Mouse (Mus musculus) forebrain, postnatal 0 days (tissue): Measurements from ENCODE around the gene Taf1a. TPM values are rescaled to one million over a fixed set of nuclear protein-coding genes. Genes with fewer than 3 reads are reported as not detected.
A peak's percentile ranks its signal among the peaks of the same experiment; 100 is the strongest.

Experiments used
- ATAC-seq: fragments of 200-750 bp; cut with Nextera tagmentation; 2 replicates; pipeline ENCODE4 v1.8.0; 2017; ENCODE audit warnings: mild to moderate bottlenecking, moderate library complexity
- DNase-seq: peaks from one replicate; pipeline ENCODE4 v3.0.0-alpha.2; 2015
- H3K27ac ChIP-seq: fragments of 300-500 bp; sonication (generic); 2 replicates; pipeline ENCODE4 v1.5.1; 2014; ENCODE audit warnings: low read depth, mild to moderate bottlenecking, antibody characterized with exemption, low read length, moderate library complexity, mixed read lengths
- H3K27me3 ChIP-seq: fragments of 300-500 bp; sonication (generic); 2 replicates; pipeline ENCODE4 v1.6.1; 2014; ENCODE audit warnings: mild to moderate bottlenecking, low read length, mixed read lengths; ENCODE audit not compliant: insufficient read depth
- H3K36me3 ChIP-seq: fragments of 300-500 bp; sonication (generic); 2 replicates; pipeline ENCODE4 v1.6.1; 2014; ENCODE audit warnings: mild to moderate bottlenecking, moderate library complexity; ENCODE audit not compliant: insufficient read depth
- H3K4me1 ChIP-seq: fragments of 300-500 bp; sonication (generic); 2 replicates; pipeline ENCODE4 v1.6.1; 2014; ENCODE audit warnings: antibody characterized with exemption; ENCODE audit not compliant: insufficient read depth
- H3K4me2 ChIP-seq: fragments of 300-500 bp; sonication (generic); 2 replicates; pipeline ENCODE4 v1.6.1; 2014; ENCODE audit warnings: low read depth, mild to moderate bottlenecking, moderate library complexity
- H3K4me3 ChIP-seq: fragments of 300-500 bp; sonication (generic); 2 replicates; pipeline ENCODE4 v1.5.1; 2014; ENCODE audit warnings: low read depth, low read length, mixed read lengths
- H3K9ac ChIP-seq: fragments of 300-500 bp; sonication (generic); 2 replicates; pipeline ENCODE4 v1.6.1; 2014; ENCODE audit warnings: mild to moderate bottlenecking
- H3K9me3 ChIP-seq: fragments of 300-500 bp; sonication (generic); 2 replicates; pipeline ENCODE4 v1.6.1; 2016; ENCODE audit warnings: low read length
- CTCF ChIP-seq: sonication (generic); IDR thresholded peaks from 2 replicates; pipeline ENCODE4 v1.5.1; 2016; ENCODE audit warnings: antibody characterized with exemption, control low read depth, low read depth
- WGBS: fragments of 180-500 bp; shearing (Covaris S2); extraction: QIAGEN DNeasy Blood & Tissue Kit; methylation state at CpG from one replicate; pipeline ENCODE4 v1.1.7; 2014; 5-methylcytosine and 5-hydroxymethylcytosine counted together
- polyA plus RNA-seq: library from polyadenylated mRNA; unstranded; fragments of >200 nt; fragmentation: Nextera tagmentation; extraction: Ambion mirVana; gene quantifications from 2 replicates; pipeline ENCODE4 v1.2.1, GENCODE M21; 2015
- total RNA-seq: library from RNA; depleted of rRNA; stranded (reverse); fragments of >200 nt; gene quantifications from 2 replicates; pipeline ENCODE4 v1.2.3, GENCODE M21; 2014

The Taf1a gene
- total and polyA plus RNA-seq, 2 experiments from 2014 or later = 11.7 to 17.8 TPM

- Histone ChIP-seq H3K9me3 (no peaks in the 10 kb centered on the region), H3K36me3 (peaks cover 57% of the 10 kb centered on the region), H3K4me3 (no peak overlapping the region), H3K27me3 (no peaks in the 10 kb centered on the region), H3K9ac (no peak overlapping the region), H3K27ac (no peak overlapping the region), H3K4me1 (no peaks in the 10 kb centered on the region), H3K4me2 (no peak overlapping the region)
- no peak for TF ChIP-seq CTCF
- WGBS = 94% methylated on average over 3 of the region's 3 CpGs
- ATAC-seq (no peak), DNase-seq (no peak)
Observed at GRCm38 (mm10) chr1:183403396-183403795, 14.6 kb downstream of the Taf1a start.

- no peak for TF ChIP-seq CTCF
- H3K36me3 ChIP-seq = peaks cover 31% of the 10 kb centered on the region
- no peak overlapping the region for H3K9ac ChIP-seq
- no peaks in the 10 kb centered on the region for H3K9me3 ChIP-seq
- no peak for DNase-seq
- H3K27ac ChIP-seq = no peak overlapping the region
- 91% methylated on average over 15 of the region's 15 CpGs for WGBS
- no peak overlapping the region for H3K4me3 ChIP-seq
- ATAC-seq = peak; percentile 18; the same call in 1 of the 2 replicates
- no peak overlapping the region for H3K4me2 ChIP-seq
- no peaks in the 10 kb centered on the region for H3K4me1 ChIP-seq
- H3K27me3 ChIP-seq = no peaks in the 10 kb centered on the region
Observed at GRCm38 (mm10) chr1:183414081-183414727, 25.4 kb downstream of the Taf1a start.

GRCm38 (mm10) chr1:183417873-183418272, 29.1 kb downstream of the Taf1a start, which contains the start of gene Hhipl2:
Gene Hhipl2 (plus strand): TSS chr1:183418215.
- Histone ChIP-seq H3K4me3 (no peak within 1 kb of the TSS), H3K27me3 (no peaks in the 10 kb centered on the region), H3K27ac (no peak within 1 kb of the TSS), H3K9ac (no peak within 1 kb of the TSS), H3K36me3 (no peaks in the 10 kb centered on the region), H3K9me3 (no peaks in the 10 kb centered on the region), H3K4me2 (no peak within 1 kb of the TSS), H3K4me1 (no peaks in the 10 kb centered on the region)
- DNase-seq (no peak), ATAC-seq (no peak)
- 71% methylated on average over 12 of the region's 12 CpGs for WGBS
- no peak for TF ChIP-seq CTCF

DNA sequence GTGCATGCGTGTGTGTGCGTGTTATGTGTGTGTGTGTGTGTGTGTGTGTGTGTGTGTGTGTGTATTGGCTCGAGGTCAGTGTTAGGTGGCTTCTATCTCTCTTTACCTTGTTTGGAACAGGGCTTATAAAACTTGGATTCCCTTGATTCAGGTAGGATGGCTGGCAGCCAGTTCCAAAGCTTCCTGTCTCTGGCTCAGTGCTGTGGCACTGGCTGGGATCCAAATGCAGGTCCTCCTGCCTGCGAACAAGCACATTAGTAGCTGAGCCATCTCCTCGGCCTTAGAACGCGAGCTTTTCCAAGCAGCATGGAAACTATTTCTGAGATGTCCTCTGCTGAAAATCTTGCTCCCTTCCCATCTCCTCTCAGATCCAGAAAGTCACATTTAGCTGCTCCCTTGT, 31.0 kb downstream of the Taf1a start:
- DNase-seq (no peak), ATAC-seq (no peak)

DNA sequence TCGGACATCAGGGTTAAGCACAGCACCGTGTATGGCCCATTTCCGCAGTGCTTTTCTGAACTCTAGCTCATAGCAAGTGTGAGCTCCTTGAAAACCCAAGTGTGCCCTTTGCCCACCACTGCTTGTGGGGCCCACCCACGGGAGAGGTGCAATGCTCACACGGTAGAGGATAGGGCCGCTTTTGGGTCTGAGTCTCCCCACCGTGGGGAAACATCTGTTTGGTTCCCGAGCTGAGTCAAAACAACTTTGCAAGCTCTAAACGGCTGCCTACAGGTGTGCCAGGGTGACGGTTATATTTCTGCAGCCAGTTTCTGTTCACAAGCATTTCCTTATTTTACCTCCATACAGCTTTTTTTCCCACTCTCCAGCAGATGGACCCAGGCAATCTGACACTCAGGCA, 31.5 kb downstream of the Taf1a start:
- no peak for TF ChIP-seq CTCF
- no peak overlapping the region for H3K27ac ChIP-seq
- H3K4me3 ChIP-seq = no peak overlapping the region
- no peaks in the 10 kb centered on the region for H3K27me3 ChIP-seq
- ATAC-seq = no peak
- no peaks in the 10 kb centered on the region for H3K9me3 ChIP-seq
- H3K4me1 ChIP-seq = no peaks in the 10 kb centered on the region
- DNase-seq = no peak
- WGBS = 87% methylated on average over 10 of the region's 10 CpGs
- H3K4me2 ChIP-seq = no peak overlapping the region
- no peaks in the 10 kb centered on the region for H3K36me3 ChIP-seq
- H3K9ac ChIP-seq = no peak overlapping the region

More for the DNA sequence above, 31.0 kb downstream of the Taf1a start:
- Histone ChIP-seq H3K9me3 (no peaks in the 10 kb centered on the region), H3K4me2 (no peak overlapping the region), H3K4me1 (no peaks in the 10 kb centered on the region), H3K36me3 (no peaks in the 10 kb centered on the region), H3K9ac (no peak overlapping the region), H3K4me3 (no peak overlapping the region), H3K27me3 (no peaks in the 10 kb centered on the region), H3K27ac (no peak overlapping the region)
- no peak for TF ChIP-seq CTCF
- 86% methylated on average over 7 of the region's 7 CpGs for WGBS

GRCm38 (mm10) chr1:183424100-183424499, 35.3 kb downstream of the Taf1a start:
- TF ChIP-seq CTCF = 0 out of 2 replicates have a peak, but pooled peaks have one; percentile 20
- no peak for ATAC-seq
- H3K9me3 ChIP-seq = no peaks in the 10 kb centered on the region
- WGBS = 93% methylated on average over 7 of the region's 7 CpGs
- H3K4me3 ChIP-seq = no peak overlapping the region
- no peak overlapping the region for H3K9ac ChIP-seq
- no peak overlapping the region for H3K27ac ChIP-seq
- no peaks in the 10 kb centered on the region for H3K4me1 ChIP-seq
- H3K4me2 ChIP-seq = no peak overlapping the region
- DNase-seq = no peak
- H3K27me3 ChIP-seq = no peaks in the 10 kb centered on the region
- no peaks in the 10 kb centered on the region for H3K36me3 ChIP-seq

DNA sequence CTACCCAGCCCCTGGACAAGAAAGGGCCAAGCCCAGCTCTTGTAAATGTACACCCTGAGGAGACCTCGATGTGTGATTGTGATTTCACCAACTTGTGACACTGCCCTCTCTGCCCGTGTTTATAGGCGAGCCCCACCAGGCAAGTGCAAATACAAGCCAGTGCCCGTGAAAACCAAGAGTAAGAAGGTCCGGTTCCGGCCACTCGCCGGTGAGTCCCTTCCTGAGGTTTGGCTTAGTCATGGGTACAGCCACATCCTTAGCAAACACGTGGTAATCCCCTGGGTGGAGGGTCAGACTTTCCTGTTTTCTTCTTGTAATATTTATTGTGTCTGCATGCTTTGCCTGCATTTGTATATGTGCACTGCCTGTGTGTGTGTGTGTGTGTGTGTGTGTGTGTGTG, 46.1 kb downstream of the Taf1a start:
- no peak for TF ChIP-seq CTCF
- H3K9me3 ChIP-seq = no peaks in the 10 kb centered on the region
- ATAC-seq = no peak

More for the DNA sequence above, 46.1 kb downstream of the Taf1a start:
- DNase-seq = no peak
- Histone ChIP-seq H3K4me1 (no peaks in the 10 kb centered on the region), H3K4me2 (no peak overlapping the region), H3K27me3 (no peaks in the 10 kb centered on the region), H3K27ac (no peak overlapping the region), H3K36me3 (no peaks in the 10 kb centered on the region), H3K4me3 (no peak overlapping the region), H3K9ac (no peak overlapping the region)
- 92% methylated on average over 9 of the region's 9 CpGs for WGBS
